Mouse (Mus musculus): Measurements from ENCODE around the gene Arid3c. TPM values are rescaled to one million over a fixed set of nuclear protein-coding genes. Genes with fewer than 3 reads are reported as not detected.
"Not testable (repeated sequence)": the region's sequence is repeated elsewhere in the genome, so short reads cannot be mapped to it uniquely, and the experiment has no call there.

Gene Arid3c
- polyA plus RNA-seq, 1 experiment from 2014 or later: 1.6 TPM

DNA sequence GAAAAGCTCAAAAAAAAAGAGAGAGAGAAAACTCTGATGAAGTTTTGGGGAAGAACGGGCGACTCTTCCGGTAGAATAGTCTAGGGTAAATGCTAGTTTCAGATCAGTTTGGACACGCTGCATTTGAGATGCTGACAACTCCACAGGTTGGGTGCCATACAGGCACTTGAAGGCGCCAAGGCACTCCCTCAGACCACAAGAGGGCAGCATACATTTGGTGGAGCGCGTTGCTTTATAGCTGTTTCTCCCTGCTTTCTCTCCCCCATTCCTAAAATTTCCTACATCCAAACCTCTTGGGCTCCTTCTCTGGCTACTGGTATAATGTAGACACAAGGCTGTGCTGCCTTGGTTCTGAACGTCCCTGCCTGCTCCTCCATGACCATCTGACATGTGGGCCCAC, 16.7 kb downstream of the Arid3c start:
- Histone ChIP-seq H3K27ac (replicated peaks) (0 out of 2 replicates have a peak overlapping the region, but pooled peaks have one; percentile 28), H3K9ac (replicated peaks) (no peak overlapping the region), H3K36me3 (peaks cover 31% of the 10 kb centered on the region), H3K4me3 (replicated peaks) (peak overlapping the region; percentile 83), H3K27me3 (replicated peaks) (no peaks in the 10 kb centered on the region), H3K4me1 (peaks cover 52% of the 10 kb centered on the region), H3K9me3 (replicated peaks) (no peaks in the 10 kb centered on the region), H3K4me2 (peak overlapping the region; percentile 94)
- WGBS: 13% methylated on average over 8 of the region's 8 CpGs
- no peak for ATAC-seq (ENCODE audit: low FRiP score)

DNA sequence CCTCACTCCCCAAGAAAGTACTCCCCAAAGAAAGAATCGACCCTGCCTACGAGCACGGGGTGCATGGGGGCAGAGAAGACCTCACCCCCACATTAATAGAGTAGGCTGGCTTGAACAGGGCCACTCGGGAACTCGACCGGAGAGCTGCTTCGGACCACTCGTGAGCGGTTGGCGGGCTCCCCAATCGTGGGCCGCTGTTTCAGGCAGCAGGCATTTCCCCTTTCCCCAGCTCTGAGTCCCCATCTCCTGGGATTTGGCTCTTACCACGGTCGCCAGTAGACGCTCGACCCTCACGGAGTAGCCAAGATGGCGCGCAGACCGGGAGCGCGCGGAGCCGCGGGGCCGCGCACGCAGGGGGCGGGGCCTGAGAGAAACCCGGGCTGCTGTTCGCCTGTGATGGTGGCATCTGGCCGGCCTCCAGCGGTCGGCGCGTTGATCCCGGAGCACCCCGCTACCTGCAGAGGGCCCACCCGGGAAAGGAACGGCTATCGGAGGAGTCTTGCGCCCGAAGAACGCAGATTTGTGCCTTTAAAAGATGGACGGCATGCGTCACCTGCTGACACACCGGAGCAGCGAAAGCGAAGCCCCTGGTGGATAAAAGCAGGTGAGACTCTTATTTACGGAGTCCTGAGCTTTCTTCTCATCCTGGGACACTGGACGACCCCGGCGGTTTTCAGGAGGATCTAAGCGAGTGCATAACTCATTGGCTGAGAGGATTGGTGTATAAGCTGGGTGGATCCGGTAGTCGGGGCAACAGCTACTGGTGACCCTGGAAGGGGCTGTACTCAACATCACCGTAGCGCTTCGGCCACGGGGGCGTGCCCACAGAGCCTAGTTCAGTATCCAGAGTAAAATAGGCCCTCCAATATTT, 17.5 kb downstream of the Arid3c start, which contains the start of gene Rpp25l:
Rpp25l (minus strand) TSS at position 338 of the 871 bp plus-strand sequence.
- Histone ChIP-seq H3K9me3 (replicated peaks) (no peaks in the 10 kb centered on the region), H3K27ac (replicated peaks) (peak within 1 kb of the TSS; percentile 79), H3K4me1 (peaks cover 52% of the 10 kb centered on the region), H3K4me3 (replicated peaks) (peak within 1 kb of the TSS; percentile 83), H3K4me2 (peak within 1 kb of the TSS; percentile 94), H3K9ac (replicated peaks) (peak within 1 kb of the TSS; percentile 98), H3K27me3 (replicated peaks) (no peaks in the 10 kb centered on the region), H3K36me3 (peaks cover 22% of the 10 kb centered on the region)
- under 1% methylated on average over 61 of the region's 61 CpGs for WGBS
- peak; percentile 71 for ATAC-seq (ENCODE audit: low FRiP score)

- peak overlapping the region; percentile 79 for H3K27ac ChIP-seq (replicated peaks)
- peak overlapping the region; percentile 98 for H3K9ac ChIP-seq (replicated peaks)
- peak; percentile 15; the same call in 1 of the 2 replicates for ATAC-seq (ENCODE audit: low FRiP score)
- WGBS: 43% methylated on average over 31 of the region's 31 CpGs
- H3K4me2 ChIP-seq: peak overlapping the region; percentile 94
- H3K36me3 ChIP-seq: peaks cover 14% of the 10 kb centered on the region
- no peaks in the 10 kb centered on the region for H3K9me3 ChIP-seq (replicated peaks)
- peak overlapping the region; percentile 83 for H3K4me3 ChIP-seq (replicated peaks)
- peaks cover 58% of the 10 kb centered on the region for H3K4me1 ChIP-seq
- H3K27me3 ChIP-seq (replicated peaks): no peaks in the 10 kb centered on the region
Observed at GRCm38 (mm10) chr4:41712421-41713196, 18.3 kb downstream of the Arid3c start.

DNA sequence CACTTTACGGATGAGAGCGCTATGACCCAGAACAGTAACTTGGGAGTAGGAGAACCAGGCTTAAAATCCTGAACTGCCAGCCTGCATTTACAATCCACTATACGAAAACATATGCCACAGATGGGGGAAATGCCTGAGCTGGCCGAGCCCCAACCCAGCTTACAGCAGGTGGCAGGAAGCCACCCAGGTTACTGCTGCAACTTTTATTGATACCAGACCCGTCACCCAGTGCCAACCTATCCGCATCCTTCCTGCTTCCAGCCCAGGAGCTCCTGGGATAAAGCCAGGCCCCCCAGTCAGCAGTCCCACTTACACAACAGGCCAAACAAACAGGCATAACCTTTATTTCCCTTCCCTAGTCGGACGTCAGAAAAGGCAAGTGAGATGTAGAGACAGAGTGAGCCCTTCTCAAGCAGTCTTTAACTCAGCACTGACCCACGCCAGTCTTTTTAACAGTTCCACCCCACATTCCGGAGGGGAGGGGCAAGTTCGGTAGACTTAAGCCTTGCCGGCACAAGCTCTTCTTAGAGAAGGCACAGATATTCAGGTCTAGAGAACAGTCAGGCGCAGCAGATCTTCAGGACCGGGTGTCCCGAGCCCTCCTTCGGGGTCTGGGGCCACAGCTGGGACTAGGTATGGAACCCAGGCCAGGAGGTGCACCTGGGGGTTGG, 19.1 kb downstream of the Arid3c start:
- no peak for ATAC-seq (ENCODE audit: low FRiP score)
- Histone ChIP-seq H3K36me3 (peaks cover 7% of the 10 kb centered on the region), H3K27me3 (replicated peaks) (no peaks in the 10 kb centered on the region), H3K4me1 (peaks cover 58% of the 10 kb centered on the region), H3K27ac (replicated peaks) (no peak overlapping the region), H3K9ac (replicated peaks) (peak overlapping the region; percentile 98; the same call in 1 of the 2 replicates), H3K4me3 (replicated peaks) (peak overlapping the region; percentile 83), H3K4me2 (peak overlapping the region; percentile 94), H3K9me3 (replicated peaks) (no peaks in the 10 kb centered on the region)
- WGBS: 75% methylated on average over 16 of the region's 16 CpGs

GRCm38 (mm10) chr4:41710229-41710628, 20.7 kb downstream of the Arid3c start:
- H3K36me3 ChIP-seq: no peaks in the 10 kb centered on the region
- H3K9me3 ChIP-seq (replicated peaks): no peaks in the 10 kb centered on the region
- WGBS: 69% methylated on average over 4 of the region's 4 CpGs
- no peak overlapping the region for H3K9ac ChIP-seq (replicated peaks)
- H3K4me1 ChIP-seq: peaks cover 62% of the 10 kb centered on the region
- H3K4me2 ChIP-seq: no peak overlapping the region
- no peak for ATAC-seq (ENCODE audit: low FRiP score)
- no peak overlapping the region for H3K27ac ChIP-seq (replicated peaks)
- H3K4me3 ChIP-seq (replicated peaks): no peak overlapping the region
- H3K27me3 ChIP-seq (replicated peaks): peaks cover 6% of the 10 kb centered on the region; the same call in 1 of the 2 replicates

DNA sequence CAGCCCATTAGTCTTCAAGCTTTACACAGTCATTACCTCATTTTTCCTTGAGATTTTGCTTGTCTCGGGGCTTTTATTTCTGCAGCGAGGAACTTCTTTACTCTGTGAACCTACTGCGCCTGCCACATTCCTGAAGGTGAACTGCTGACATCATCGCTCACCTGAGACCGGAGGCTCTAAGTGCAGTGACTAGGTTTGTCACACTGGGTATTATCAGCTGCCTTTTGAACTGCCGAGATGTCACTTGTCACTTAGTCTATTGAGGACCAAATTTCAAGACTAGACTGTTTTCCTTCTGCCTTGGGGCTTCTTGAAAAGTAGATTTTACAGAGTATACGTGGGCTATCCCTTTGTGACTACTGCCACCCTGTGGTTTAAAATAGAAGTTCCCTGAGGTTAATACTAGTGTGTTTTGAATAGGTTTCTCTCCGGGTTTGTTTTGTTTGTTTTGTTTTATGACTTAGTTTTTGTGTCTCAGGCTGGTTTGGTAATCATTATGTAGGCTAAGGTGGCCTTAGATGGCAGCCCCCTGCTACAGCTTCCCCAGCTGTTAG, 22.7 kb downstream of the Arid3c start:
- WGBS: 44% methylated on average over 8 of the region's 8 CpGs
- H3K4me3 ChIP-seq (replicated peaks): no peak overlapping the region
- H3K27ac ChIP-seq (replicated peaks): no peak overlapping the region
- no peak overlapping the region for H3K4me2 ChIP-seq
- no peaks in the 10 kb centered on the region for H3K9me3 ChIP-seq (replicated peaks)
- ATAC-seq (ENCODE audit: low FRiP score): no peak
- H3K9ac ChIP-seq (replicated peaks): no peak overlapping the region
- no peaks in the 10 kb centered on the region for H3K36me3 ChIP-seq
- H3K27me3 ChIP-seq (replicated peaks): peaks cover 8% of the 10 kb centered on the region; the same call in 1 of the 2 replicates
- H3K4me1 ChIP-seq: peaks cover 47% of the 10 kb centered on the region

- Histone ChIP-seq H3K27me3 (replicated peaks) (peaks cover 8% of the 10 kb centered on the region; the same call in 1 of the 2 replicates), H3K4me1 (peaks cover 38% of the 10 kb centered on the region), H3K4me3 (replicated peaks) (no peak overlapping the region), H3K4me2 (peak overlapping the region; percentile 45), H3K36me3 (no peaks in the 10 kb centered on the region), H3K9ac (replicated peaks) (peak overlapping the region; percentile 26), H3K27ac (replicated peaks) (peak overlapping the region; percentile 48), H3K9me3 (replicated peaks) (no peaks in the 10 kb centered on the region)
- WGBS: 1% methylated on average over 13 of the region's 13 CpGs
- peak; percentile 76 for ATAC-seq (ENCODE audit: low FRiP score)
Observed at GRCm38 (mm10) chr4:41707011-41707535, 23.9 kb downstream of the Arid3c start.

- no peak overlapping the region for H3K4me3 ChIP-seq (replicated peaks)
- H3K9ac ChIP-seq (replicated peaks): no peak overlapping the region
- ATAC-seq (ENCODE audit: low FRiP score): no peak
- 57% methylated on average over 19 of the region's 19 CpGs for WGBS
- H3K27ac ChIP-seq (replicated peaks): no peak overlapping the region
- peaks cover 8% of the 10 kb centered on the region; the same call in 1 of the 2 replicates for H3K27me3 ChIP-seq (replicated peaks)
- H3K4me2 ChIP-seq: peak overlapping the region; percentile 45
- H3K9me3 ChIP-seq (replicated peaks): no peaks in the 10 kb centered on the region
- no peaks in the 10 kb centered on the region for H3K36me3 ChIP-seq
- peaks cover 29% of the 10 kb centered on the region for H3K4me1 ChIP-seq
Observed at GRCm38 (mm10) chr4:41705922-41706754, 24.8 kb downstream of the Arid3c start.

DNA sequence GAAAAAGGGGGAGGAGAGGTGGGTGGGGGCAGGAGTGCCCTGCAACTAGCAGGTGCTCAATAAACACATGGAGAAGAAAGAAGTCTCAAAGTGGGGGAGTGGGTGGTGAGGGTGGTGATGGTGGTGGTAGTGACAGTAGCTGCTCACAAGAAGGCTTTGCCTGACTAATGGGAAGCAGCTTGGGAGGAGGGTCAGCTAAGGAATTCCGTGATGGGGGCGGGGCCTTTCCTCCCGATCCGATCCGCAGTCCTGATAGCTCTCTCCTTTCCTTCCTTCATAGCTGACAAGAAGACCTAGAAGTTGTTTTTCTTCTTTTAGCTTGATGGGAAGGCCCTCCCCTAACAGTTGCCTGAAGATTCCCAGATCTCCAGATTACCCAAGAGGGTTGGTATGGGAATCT, 26.3 kb downstream of the Arid3c start:
- WGBS: 14% methylated on average over 5 of the region's 5 CpGs
- Histone ChIP-seq H3K36me3 (no peaks in the 10 kb centered on the region), H3K4me2 (no peak overlapping the region), H3K9me3 (replicated peaks) (no peaks in the 10 kb centered on the region), H3K27ac (replicated peaks) (no peak overlapping the region), H3K4me1 (peaks cover 25% of the 10 kb centered on the region), H3K4me3 (replicated peaks) (no peak overlapping the region), H3K27me3 (replicated peaks) (peaks cover 8% of the 10 kb centered on the region; the same call in 1 of the 2 replicates), H3K9ac (replicated peaks) (no peak overlapping the region)
- no peak for ATAC-seq (ENCODE audit: low FRiP score)

GRCm38 (mm10) chr4:41702226-41702625, 28.7 kb downstream of the Arid3c start:
- not testable (repeated sequence) for H3K4me2 ChIP-seq; ATAC-seq (ENCODE audit: low FRiP score); H3K27me3 ChIP-seq (replicated peaks); H3K9me3 ChIP-seq (replicated peaks); H3K4me3 ChIP-seq (replicated peaks); H3K36me3 ChIP-seq; H3K27ac ChIP-seq (replicated peaks); H3K9ac ChIP-seq (replicated peaks)
- 73% methylated on average over 2 of the region's 2 CpGs for WGBS
- H3K4me1 ChIP-seq: peaks cover 15% of the 10 kb centered on the region
